Mouse (Mus musculus) left cerebral cortex, adult 2 months (tissue): ENCODE measurements around the gene Kcnj9. TPM values are rescaled to one million over a fixed set of nuclear protein-coding genes. Genes with fewer than 3 reads are reported as not detected.
A peak's percentile ranks its signal among the peaks of the same experiment; 100 is the strongest.

Source experiments
- DNase-seq, 2 experiments: peaks; one replicate each; pipeline ENCODE4 v3.0.0; 2021 to 2022; ENCODE audit warnings: low spot score in 2 of 2, mixed read lengths in 1 of 2; ENCODE audit errors: extremely low spot score in 1 of 2
- H3K27ac ChIP-seq: fragments of 200-600 bp; 2 replicates; pipeline ENCODE4 v1.8.1; 2022
- H3K4me3 ChIP-seq: fragments of 200-600 bp; 2 replicates; pipeline ENCODE4 v1.8.1; 2022
- CTCF ChIP-seq: fragments of 200-600 bp; IDR thresholded peaks from 2 replicates; pipeline ENCODE4 v1.8.1; 2022; ENCODE audit warnings: antibody characterized with exemption, mild to moderate bottlenecking, moderate library complexity
- intact Hi-C: fragments of 180-260 bp; cut with DNase I; formaldehyde crosslinking; loops from one replicate; pipeline ENCODE4 v1.15.1; 2025
- long read RNA-seq, 2 experiments: library from polyadenylated mRNA; stranded (forward); transcript quantifications; one replicate each; pipeline ENCODE4 v2.0.0; 2021; ENCODE audit warnings: borderline mapping rate in 2 of 2
- total RNA-seq, 2 experiments: library from RNA; stranded (reverse); gene quantifications; 2 replicates each; pipeline ENCODE4 v1.2.3; 2021

Gene Kcnj9
- 100 to 1,000 TPM; 137 to 138 TPM for total RNA-seq
- long read RNA-seq, experiment 1, transcript Kcnj9-201 (4 exons, 3,857 nt), result major isoform, 172 of 275 reads
- long read RNA-seq, experiment 1, transcript Kcnj9-202 (4 exons, 2,265 nt), result minor isoform, 16 of 275 reads
- long read RNA-seq, experiment 1, partial matches to known transcripts, result 29 of 275 reads
- long read RNA-seq, experiment 1, other reads (novel, unspliced or antisense), result 58 of 275 reads
- long read RNA-seq, experiment 2, transcript Kcnj9-202 (4 exons, 2,265 nt), result minor isoform, 9 of 173 reads
- long read RNA-seq, experiment 2, transcript Kcnj9-201 (4 exons, 3,857 nt), result major isoform, 96 of 173 reads
- long read RNA-seq, experiment 2, partial matches to known transcripts, result 20 of 173 reads
- long read RNA-seq, experiment 2, other reads (novel, unspliced or antisense), result 48 of 173 reads

DNA sequence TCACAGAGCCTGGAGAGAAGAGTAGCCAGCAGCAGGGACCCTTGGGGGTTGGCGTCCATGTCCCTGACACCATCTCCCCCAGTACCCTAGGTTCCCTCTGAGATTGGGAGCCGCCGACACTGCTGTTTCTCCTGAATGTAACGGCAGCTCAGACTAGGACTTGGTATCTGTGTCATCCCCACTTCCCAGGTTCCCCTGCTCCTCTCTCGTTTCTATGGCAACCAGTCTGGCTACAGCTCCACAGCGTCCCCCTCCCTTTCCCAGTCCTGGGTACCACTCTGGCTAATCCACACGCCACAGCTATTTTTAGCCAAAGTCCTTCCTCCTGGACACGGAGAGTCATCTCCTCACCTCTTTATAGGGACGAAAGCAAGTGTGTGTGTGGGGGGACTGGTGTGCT, at the start of gene Kcnj9:
TSS of gene Kcnj9 (minus strand) at position 188 of the 400 bp plus-strand sequence.
- TF ChIP-seq CTCF, result no peak
- peak within 1 kb of the TSS; percentile 69 for H3K4me3 ChIP-seq
- peak within 1 kb of the TSS; percentile 98 for H3K27ac ChIP-seq
- DNase-seq, result peak; percentile 78 to 79
- intact Hi-C loops, result loop anchor here (2.0 to 5.0 kb wide), 2 partner anchors 16 to 33 kb away; no protein-coding TSS in a partner anchor

DNA sequence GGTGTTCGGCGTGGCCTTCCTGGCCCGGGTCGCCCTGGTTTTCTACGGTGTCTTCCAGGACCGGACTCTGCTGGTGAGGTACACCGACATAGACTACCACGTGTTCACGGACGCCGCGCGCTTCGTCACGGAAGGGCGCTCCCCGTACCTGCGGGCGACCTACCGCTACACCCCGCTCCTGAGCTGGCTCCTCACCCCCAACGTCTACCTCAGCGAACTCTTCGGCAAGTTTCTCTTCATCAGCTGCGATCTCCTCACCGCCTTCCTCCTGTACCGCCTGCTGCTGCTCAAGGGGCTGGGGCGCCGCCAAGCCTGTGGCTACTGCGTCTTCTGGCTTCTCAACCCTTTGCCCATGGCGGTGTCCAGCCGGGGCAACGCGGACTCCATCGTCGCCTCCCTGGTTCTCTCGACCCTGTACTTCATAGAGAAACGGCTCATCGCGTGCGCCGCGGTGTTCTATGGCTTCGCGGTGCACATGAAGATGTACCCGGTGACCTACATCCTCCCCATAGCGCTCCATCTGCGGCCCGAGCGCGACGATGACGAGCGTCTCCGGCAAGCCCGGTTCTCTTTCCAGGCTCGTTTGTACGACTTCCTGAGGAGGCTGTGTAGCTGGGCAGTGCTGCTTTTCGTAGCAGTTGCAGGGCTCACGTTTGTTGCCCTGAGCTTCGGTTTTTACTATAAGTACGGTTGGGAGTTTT, 47.8 kb upstream of the Kcnj9 start:
- peak overlapping the region; percentile 100 for H3K4me3 ChIP-seq
- peak overlapping the region; percentile 82 for H3K27ac ChIP-seq
- no peak for TF ChIP-seq CTCF
- intact Hi-C loops, result no loop called here
- no peak for DNase-seq

DNA sequence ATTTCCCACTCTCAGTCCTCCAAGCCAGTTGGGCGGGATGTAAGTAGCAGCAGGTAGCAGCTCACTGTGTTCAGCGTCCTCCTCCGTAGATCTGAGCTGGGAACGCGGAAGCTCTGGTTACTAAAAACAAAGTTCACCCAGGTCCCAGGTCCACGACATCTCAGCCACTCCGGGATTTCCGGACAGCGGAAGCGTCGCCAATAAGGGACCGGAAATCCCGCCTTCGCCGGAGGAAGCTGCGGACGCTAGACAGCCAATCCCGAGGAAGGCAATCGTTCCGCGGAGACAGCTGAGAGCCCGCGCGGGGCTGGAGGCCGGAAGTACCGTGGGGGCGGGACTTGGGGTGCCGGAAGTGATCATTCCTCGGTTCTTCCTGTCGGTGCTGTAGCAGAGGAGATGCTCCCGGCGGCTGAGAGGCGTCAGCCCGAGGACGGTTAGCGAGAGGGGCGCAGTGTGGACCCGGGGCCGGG, 47.1 kb upstream of the Kcnj9 start, which contains the start of gene Pigm:
TSS of gene Pigm (plus strand) at position 349 of the 470 bp plus-strand sequence.
- no peak for TF ChIP-seq CTCF
- DNase-seq, result peak; percentile 96 to 98
- H3K4me3 ChIP-seq, result peak within 1 kb of the TSS; percentile 100
- peak within 1 kb of the TSS; percentile 82 for H3K27ac ChIP-seq
- intact Hi-C loops, result no loop called here

DNA sequence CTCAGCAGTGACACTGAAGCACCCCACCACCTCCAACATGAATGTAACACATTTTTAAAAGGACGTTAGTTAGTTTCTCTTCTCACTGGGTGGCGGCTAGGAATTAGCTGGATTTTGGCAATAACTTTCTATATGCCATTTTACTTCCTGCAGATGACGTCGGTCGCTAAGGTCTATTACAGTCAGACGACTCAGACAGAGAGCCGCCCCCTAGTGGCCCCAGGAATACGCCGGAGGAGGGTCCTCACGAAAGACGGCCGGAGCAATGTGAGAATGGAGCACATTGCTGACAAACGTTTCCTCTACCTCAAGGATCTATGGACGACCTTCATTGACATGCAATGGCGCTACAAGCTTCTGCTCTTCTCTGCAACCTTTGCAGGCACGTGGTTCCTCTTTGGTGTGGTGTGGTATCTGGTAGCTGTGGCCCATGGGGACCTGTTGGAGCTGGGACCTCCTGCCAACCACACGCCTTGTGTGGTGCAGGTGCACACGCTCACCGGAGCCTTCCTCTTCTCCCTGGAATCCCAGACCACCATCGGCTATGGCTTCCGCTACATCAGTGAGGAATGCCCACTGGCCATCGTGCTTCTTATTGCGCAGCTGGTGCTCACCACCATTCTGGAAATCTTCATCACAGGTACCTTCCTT, 39.8 kb upstream of the Kcnj9 start:
- intact Hi-C loops, result no loop called here
- Histone ChIP-seq H3K27ac (no peak overlapping the region), H3K4me3 (no peak overlapping the region)
- DNase-seq, result no peak
- TF ChIP-seq CTCF, result peak; percentile 60

DNA sequence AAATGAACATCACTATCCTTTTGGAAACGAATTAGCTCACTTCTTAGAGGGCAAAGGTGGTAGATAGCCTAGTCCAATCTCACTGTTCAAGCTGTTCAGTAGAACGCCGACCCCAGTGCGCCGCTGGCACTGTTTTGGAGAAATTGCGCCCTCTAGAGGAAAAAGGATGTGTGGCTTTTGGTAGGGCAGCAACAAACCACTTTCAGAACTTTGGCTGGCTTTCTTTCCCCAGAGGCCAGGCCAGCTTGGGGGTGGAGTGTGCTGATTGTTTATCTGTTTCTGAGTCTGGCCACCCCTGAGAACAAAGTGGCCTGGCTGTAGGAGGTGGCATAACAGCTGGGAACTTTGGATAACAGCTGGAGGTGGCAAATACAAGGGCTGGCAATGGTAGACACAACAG, 35.6 kb upstream of the Kcnj9 start:
- Histone ChIP-seq H3K4me3 (no peak overlapping the region), H3K27ac (no peak overlapping the region; the same call in 1 of the 2 replicates)
- TF ChIP-seq CTCF, result peak; percentile 78
- intact Hi-C loops, result loop anchor here (5.0 kb wide), 1 partner anchor 37 kb away; the partner anchor contains the start of gene Kcnj9
- DNase-seq, result peak; percentile 51 to 66

DNA sequence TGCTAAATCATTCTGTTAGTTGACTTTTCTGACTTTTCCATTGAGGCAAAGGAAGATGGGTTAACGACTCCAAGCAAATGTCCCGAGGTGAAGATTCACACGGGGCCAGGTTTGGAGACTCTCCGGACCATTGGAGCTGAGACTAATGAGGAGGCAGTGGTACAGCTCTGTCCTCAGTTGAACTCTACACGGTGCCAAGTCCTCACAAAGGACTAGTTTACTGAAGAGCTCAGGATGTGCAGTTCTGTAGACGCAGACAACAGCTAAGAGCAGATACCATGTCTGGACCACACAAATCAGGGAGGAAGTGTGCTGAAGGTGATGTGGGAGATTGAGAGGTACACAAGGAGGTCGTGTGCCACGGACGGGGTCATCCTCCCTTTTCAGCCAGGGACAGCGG, 29.2 kb upstream of the Kcnj9 start:
- intact Hi-C loops, result loop anchor here (5.0 kb wide), 1 partner anchor 311 kb away; no protein-coding TSS in a partner anchor
- Histone ChIP-seq H3K4me3 (no peak overlapping the region), H3K27ac (peak overlapping the region; percentile 2)
- DNase-seq, result no peak
- TF ChIP-seq CTCF, result no peak

DNA sequence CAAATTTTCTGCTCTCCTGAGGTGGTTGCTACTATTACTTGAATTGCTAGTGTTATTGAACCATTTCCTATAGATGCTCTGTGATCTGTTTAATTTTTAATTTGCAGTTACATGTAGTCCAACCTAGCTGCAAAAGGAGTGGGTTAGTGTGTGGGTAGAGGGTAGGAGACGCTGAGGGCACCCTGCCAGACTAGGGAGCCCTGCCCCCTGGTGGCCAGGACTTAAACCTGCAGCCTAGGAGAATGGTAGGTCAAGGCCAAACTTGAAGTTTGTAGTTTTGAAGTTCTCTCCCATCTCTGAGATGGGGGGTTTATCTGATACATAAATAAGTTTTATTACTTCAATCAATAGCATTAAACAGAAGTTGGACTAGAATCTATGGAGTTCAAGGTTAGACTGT, 28.4 kb upstream of the Kcnj9 start:
- peak; percentile 97 for TF ChIP-seq CTCF
- peak overlapping the region; percentile 20 for H3K27ac ChIP-seq
- H3K4me3 ChIP-seq, result no peak overlapping the region
- intact Hi-C loops, result loop anchor here (5.0 kb wide), 1 partner anchor 310 kb away; no protein-coding TSS in a partner anchor
- DNase-seq, result peak; percentile 63 to 69

DNA sequence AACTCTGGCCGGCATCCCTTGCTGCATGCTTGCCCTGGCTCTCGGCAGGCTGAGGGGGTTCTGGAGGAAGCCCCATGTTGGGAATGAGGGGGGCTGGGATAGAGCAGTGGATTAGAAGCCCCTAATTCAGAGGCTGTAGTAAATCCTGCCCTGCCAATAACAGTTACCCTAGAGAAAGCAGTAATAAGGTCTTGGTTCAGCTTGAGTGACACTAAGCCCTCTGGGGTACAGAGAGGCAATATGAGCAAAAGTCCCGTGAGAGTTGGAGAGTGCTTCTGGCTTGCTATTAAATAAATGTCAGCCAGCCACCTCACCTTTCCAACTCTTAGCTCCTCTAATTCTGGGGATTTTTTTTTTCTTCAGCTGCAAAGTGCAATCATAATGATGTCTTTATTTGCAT, 26.2 kb upstream of the Kcnj9 start:
- Histone ChIP-seq H3K4me3 (no peak overlapping the region), H3K27ac (peak overlapping the region; percentile 36; the same call in 1 of the 2 replicates)
- no peak for DNase-seq
- TF ChIP-seq CTCF, result no peak
- intact Hi-C loops, result loop anchor here (5.0 kb wide), 1 partner anchor 308 kb away; no protein-coding TSS in a partner anchor

DNA sequence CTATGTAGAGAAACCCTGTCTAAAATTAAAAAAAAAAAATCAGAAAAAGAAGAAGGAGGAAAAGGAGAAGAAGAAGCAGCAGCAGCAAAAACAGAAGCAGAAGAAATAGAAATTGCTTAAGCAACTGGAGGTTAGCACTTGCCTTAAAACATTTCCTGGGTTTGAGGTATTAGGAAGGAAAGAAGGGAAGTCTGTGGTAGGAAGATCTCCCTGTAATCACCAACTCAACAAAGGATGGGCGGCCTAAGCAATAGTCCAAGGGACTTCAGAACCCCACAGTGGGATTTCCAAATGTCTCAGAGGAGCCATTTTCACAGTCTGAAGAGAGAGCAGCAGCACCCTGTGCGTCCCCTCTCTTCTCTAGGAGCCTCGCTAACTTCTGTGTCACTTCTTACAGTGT, 23.3 kb upstream of the Kcnj9 start:
- intact Hi-C loops, result no loop called here
- H3K27ac ChIP-seq, result peak overlapping the region; percentile 82

DNA sequence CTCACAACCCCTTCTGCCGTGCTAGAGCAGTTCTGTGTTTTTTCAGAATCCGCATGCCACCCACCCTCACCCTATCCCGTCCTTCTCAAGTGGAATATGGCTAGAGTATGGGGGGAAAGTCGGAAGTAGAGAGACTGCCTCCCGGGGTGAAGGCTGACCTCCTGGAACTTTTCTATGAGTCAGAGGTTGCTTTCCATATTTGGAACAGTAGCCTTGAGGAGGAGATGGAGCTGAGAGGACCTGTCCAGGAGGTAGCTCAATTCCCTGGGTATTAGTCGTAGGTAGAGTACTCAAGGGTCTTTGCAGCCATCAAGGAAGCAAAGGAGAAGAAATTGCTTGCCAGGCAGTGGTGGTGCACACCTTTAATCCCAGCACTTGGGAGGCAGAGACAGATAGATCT, 22.9 kb upstream of the Kcnj9 start:
- no peak for DNase-seq
- H3K27ac ChIP-seq, result peak overlapping the region; percentile 82
- TF ChIP-seq CTCF, result no peak
- intact Hi-C loops, result no loop called here
- no peak overlapping the region for H3K4me3 ChIP-seq

More for the DNA sequence above, 23.3 kb upstream of the Kcnj9 start:
- no peak for TF ChIP-seq CTCF
- H3K4me3 ChIP-seq, result no peak overlapping the region
- no peak for DNase-seq
